Mouse (Mus musculus): Measurements from ENCODE around the gene Ftsj1.

Gene Ftsj1

GRCm38 (mm10) chrX:8219651-8220050, 32.6 kb downstream of the Ftsj1 start:
- DNase-seq (ENCODE audit: low read depth, low spot score), result no peak

- DNase-seq (ENCODE audit: low read depth, low spot score), result no peak
Observed at GRCm38 (mm10) chrX:8218114-8218513, 34.1 kb downstream of the Ftsj1 start.

GRCm38 (mm10) chrX:8217383-8217782, 34.8 kb downstream of the Ftsj1 start:
- DNase-seq (ENCODE audit: low read depth, low spot score), result no peak

GRCm38 (mm10) chrX:8211490-8212207, 40.6 kb downstream of the Ftsj1 start:
- no peak for DNase-seq (ENCODE audit: low read depth, low spot score)

- no peak for DNase-seq (ENCODE audit: low read depth, low spot score)
Observed at GRCm38 (mm10) chrX:8209720-8210119, 42.5 kb downstream of the Ftsj1 start.

- DNase-seq (ENCODE audit: low read depth, low spot score), result no peak
Observed at GRCm38 (mm10) chrX:8207224-8207623, 45.0 kb downstream of the Ftsj1 start.

GRCm38 (mm10) chrX:8206694-8207197, 45.5 kb downstream of the Ftsj1 start:
- no peak for DNase-seq (ENCODE audit: low read depth, low spot score)

- DNase-seq (ENCODE audit: low read depth, low spot score), result peak; percentile 61
Observed at GRCm38 (mm10) chrX:8206015-8206693, 46.1 kb downstream of the Ftsj1 start, which contains the start of gene Porcn. Porcn (minus strand) TSS chrX:8206525.

- no peak for DNase-seq (ENCODE audit: low read depth, low spot score)
Observed at GRCm38 (mm10) chrX:8205551-8205950, 46.7 kb downstream of the Ftsj1 start.

GRCm38 (mm10) chrX:8205088-8205487, 47.1 kb downstream of the Ftsj1 start:
- DNase-seq (ENCODE audit: low read depth, low spot score), result no peak

- no peak for DNase-seq (ENCODE audit: low read depth, low spot score)
Observed at GRCm38 (mm10) chrX:8204076-8204475, 48.1 kb downstream of the Ftsj1 start.

- no peak for DNase-seq (ENCODE audit: low read depth, low spot score)
Observed at GRCm38 (mm10) chrX:8203105-8203504, 49.1 kb downstream of the Ftsj1 start.

GRCm38 (mm10) chrX:8193419-8193723, 58.8 kb downstream of the Ftsj1 start, which contains the start of gene Ebp:
Ebp (minus strand) TSS chrX:8193512.
- no peak for DNase-seq (ENCODE audit: low read depth, low spot score)

- DNase-seq (ENCODE audit: low read depth, low spot score), result peak; percentile 46
Observed at GRCm38 (mm10) chrX:8192640-8193418, 59.4 kb downstream of the Ftsj1 start.

GRCm38 (mm10) chrX:8192126-8192639, 60.0 kb downstream of the Ftsj1 start:
- DNase-seq (ENCODE audit: low read depth, low spot score), result no peak

Data from embryo, embryonic 11.5 days (tissue).